Mouse (Mus musculus) limb, embryonic 14.5 days (tissue): ENCODE results near the gene Skor1. TPM values are rescaled to one million over a fixed set of nuclear protein-coding genes. Genes with fewer than 3 reads are reported as not detected.

ENCODE experiments used
- ATAC-seq: fragments of 200-750 bp; cut with Nextera tagmentation; 2 replicates; pipeline ENCODE4 v1.8.0; 2017; ENCODE audit warnings: low read depth, moderate number of reproducible peaks, moderate TSS enrichment; ENCODE audit not compliant: low FRiP score
- DNase-seq: peaks from one replicate; pipeline ENCODE4 v3.0.0-alpha.2; 2015; ENCODE audit warnings: low spot score
- H3K27ac ChIP-seq: fragments of 300-500 bp; sonication (generic); replicated peaks from 2 replicates; pipeline ENCODE4 v1.5.1; 2014; ENCODE audit warnings: low read depth, mild to moderate bottlenecking, low read length, moderate library complexity, mixed read lengths
- H3K27me3 ChIP-seq: fragments of 300-500 bp; sonication (generic); 2 replicates; pipeline ENCODE4 v1.6.1; 2014; ENCODE audit warnings: low read length, mixed read lengths; ENCODE audit not compliant: control insufficient read depth, insufficient read depth
- H3K36me3 ChIP-seq: fragments of 300-500 bp; sonication (generic); 2 replicates; pipeline ENCODE4 v1.6.1; 2014; ENCODE audit warnings: mild to moderate bottlenecking, low read length, moderate library complexity, mixed read lengths; ENCODE audit not compliant: control insufficient read depth, insufficient read depth
- H3K4me1 ChIP-seq: fragments of 300-500 bp; sonication (generic); 2 replicates; pipeline ENCODE4 v1.6.1; 2014; ENCODE audit warnings: antibody characterized with exemption, low read length, mixed read lengths; ENCODE audit not compliant: control insufficient read depth, insufficient read depth
- H3K4me2 ChIP-seq: fragments of 300-500 bp; sonication (generic); replicated peaks from 2 replicates; pipeline ENCODE4 v1.6.1; 2014; ENCODE audit warnings: low read depth, mild to moderate bottlenecking, low read length, moderate library complexity; ENCODE audit not compliant: severe bottlenecking
- H3K4me3 ChIP-seq: fragments of 300-500 bp; sonication (generic); replicated peaks from 2 replicates; pipeline ENCODE4 v1.5.1; 2014; ENCODE audit warnings: low read length
- H3K9ac ChIP-seq: fragments of 300-500 bp; sonication (generic); 2 replicates; pipeline ENCODE4 v1.6.1; 2014; ENCODE audit warnings: mild to moderate bottlenecking, low read depth, low read length, moderate library complexity; ENCODE audit not compliant: severe bottlenecking
- H3K9me3 ChIP-seq: fragments of 300-500 bp; sonication (generic); 2 replicates; pipeline ENCODE4 v1.6.1; 2016; ENCODE audit warnings: low read length; ENCODE audit not compliant: control insufficient read depth
- POLR2A ChIP-seq: fragments of 200-500 bp; IDR thresholded peaks from 2 replicates; pipeline ENCODE4 v1.8.0; 2012; ENCODE audit warnings: inconsistent platforms, mild to moderate bottlenecking, moderate library complexity, borderline replicate concordance; ENCODE audit not compliant: insufficient read depth, insufficient read length; ENCODE audit errors: extremely low read depth
- whole genome bisulfite sequencing: fragments of 180-500 bp; shearing (Covaris S2); extraction: QIAGEN DNeasy Blood & Tissue Kit; methylation state at CpG from one replicate; pipeline ENCODE4 v1.1.7; 2014; 5-methylcytosine and 5-hydroxymethylcytosine counted together
- polyA plus RNA-seq, 2 experiments: library from polyadenylated mRNA; depleted of rRNA in 1 of 2; stranded (reverse) in 1 of 2; unstranded in 1 of 2; fragments of >200 nt; fragmentation: Nextera tagmentation in 1 of 2; extraction: Ambion mirVana in 1 of 2; gene quantifications; 2 replicates each; pipeline versions ENCODE4 v1.2.1 to v1.2.3; 2012 to 2014

Skor1 gene
- polyA plus RNA-seq, 2 experiments = 0.11 TPM; not detected in 1

- Histone ChIP-seq H3K27ac (no peak overlapping the region), H3K27me3 (peaks cover 95% of the 10 kb centered on the region), H3K4me1 (peaks cover 22% of the 10 kb centered on the region), H3K9me3 (no peaks in the 10 kb centered on the region), H3K9ac (no peak overlapping the region), H3K36me3 (no peaks in the 10 kb centered on the region), H3K4me2 (peak overlapping the region; percentile 87), H3K4me3 (peak overlapping the region; percentile 45)
- no peak for DNase-seq
- TF ChIP-seq POLR2A = no peak
- 1% methylated on average over 20 of the region's 20 CpGs for WGBS
- no peak for ATAC-seq
These were observed 608 bp upstream of the Skor1 start for GRCm38 (mm10) chr9:63149372-63149766.

DNA sequence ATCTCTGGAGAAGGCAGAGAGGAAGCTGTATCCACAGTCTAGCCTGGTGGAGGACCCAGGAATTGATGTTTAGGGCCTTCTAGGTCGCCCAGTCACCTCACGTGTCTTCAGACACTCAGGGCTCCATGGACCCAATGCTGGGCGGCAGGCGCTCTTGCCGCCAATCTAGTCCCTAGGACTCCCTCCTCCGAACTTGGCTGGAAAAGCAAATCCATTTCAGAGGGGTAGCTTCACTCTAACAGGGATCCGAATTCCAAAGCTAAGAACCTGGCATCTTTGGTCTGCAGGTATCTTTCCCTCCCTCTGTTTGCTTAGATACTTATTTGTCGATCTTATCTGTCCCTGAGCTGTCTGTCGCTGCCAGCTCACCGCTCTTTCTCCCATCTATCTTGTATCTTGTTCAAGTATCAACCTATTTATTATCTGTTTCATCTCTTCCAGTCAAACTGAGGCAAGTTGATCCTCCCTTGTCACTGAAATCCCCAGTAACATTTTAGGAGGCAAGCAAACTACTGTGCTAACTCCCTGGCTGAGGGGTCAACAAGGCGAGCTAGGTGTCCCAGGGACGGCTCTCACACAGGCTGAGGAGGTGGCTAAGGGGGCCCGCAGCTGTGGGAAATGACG, 863 bp downstream of the Skor1 start:
- no peak for TF ChIP-seq POLR2A
- no peak for DNase-seq
- H3K4me2 ChIP-seq = no peak overlapping the region

GRCm38 (mm10) chr9:63147296-63147695, 1.5 kb downstream of the Skor1 start:
- TF ChIP-seq POLR2A = no peak
- WGBS = 2% methylated on average over 9 of the region's 9 CpGs
- Histone ChIP-seq H3K4me1 (peaks cover 25% of the 10 kb centered on the region), H3K4me2 (peak overlapping the region; percentile 35), H3K27ac (no peak overlapping the region), H3K9ac (no peak overlapping the region), H3K27me3 (peaks cover 100% of the 10 kb centered on the region), H3K36me3 (no peaks in the 10 kb centered on the region), H3K9me3 (no peaks in the 10 kb centered on the region), H3K4me3 (no peak overlapping the region; the same call in 1 of the 2 replicates)
- DNase-seq (no peak), ATAC-seq (no peak)

More for the DNA sequence above, 863 bp downstream of the Skor1 start:
- Histone ChIP-seq H3K9ac (no peak overlapping the region), H3K4me1 (peaks cover 25% of the 10 kb centered on the region), H3K27ac (no peak overlapping the region), H3K27me3 (peaks cover 100% of the 10 kb centered on the region), H3K36me3 (no peaks in the 10 kb centered on the region), H3K4me3 (no peak overlapping the region), H3K9me3 (no peaks in the 10 kb centered on the region)
- no peak for ATAC-seq
- 1% methylated on average over 14 of the region's 14 CpGs for WGBS

DNA sequence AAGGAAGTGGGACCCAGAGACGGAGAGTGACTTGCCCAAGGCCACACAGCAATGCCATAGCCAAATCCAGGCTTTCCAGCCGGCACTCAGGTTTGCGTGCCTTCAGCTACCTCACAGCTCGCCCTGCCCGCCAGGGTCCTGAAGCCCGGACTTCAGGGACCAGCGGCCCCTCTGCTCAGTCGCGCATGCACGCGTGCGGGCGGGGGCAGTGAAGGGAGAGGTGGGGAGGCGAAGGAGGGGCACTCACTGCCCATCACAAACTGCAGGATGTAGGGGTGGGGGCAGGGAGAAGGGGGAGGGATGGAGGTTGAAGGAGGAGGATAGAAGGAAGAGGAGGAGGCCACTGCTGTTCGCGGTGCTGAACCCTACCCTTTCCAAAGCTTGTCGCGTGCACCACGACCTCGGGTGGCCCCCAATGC, 1.9 kb downstream of the Skor1 start:
- Histone ChIP-seq H3K9ac (no peak overlapping the region), H3K27me3 (peaks cover 100% of the 10 kb centered on the region), H3K4me1 (peaks cover 25% of the 10 kb centered on the region), H3K4me2 (peak overlapping the region; percentile 35), H3K27ac (no peak overlapping the region), H3K4me3 (peak overlapping the region; percentile 23), H3K36me3 (no peaks in the 10 kb centered on the region), H3K9me3 (no peaks in the 10 kb centered on the region)
- DNase-seq (no peak), ATAC-seq (no peak)
- 2% methylated on average over 19 of the region's 20 CpGs for WGBS
- no peak for TF ChIP-seq POLR2A

GRCm38 (mm10) chr9:63146126-63146855, 2.5 kb downstream of the Skor1 start:
- H3K27ac ChIP-seq = no peak overlapping the region
- ATAC-seq = no peak
- H3K4me3 ChIP-seq = peak overlapping the region; percentile 23
- peaks cover 25% of the 10 kb centered on the region for H3K4me1 ChIP-seq
- peaks cover 100% of the 10 kb centered on the region for H3K27me3 ChIP-seq
- no peak for DNase-seq
- 2% methylated on average over 46 of the region's 46 CpGs for WGBS
- H3K36me3 ChIP-seq = no peaks in the 10 kb centered on the region
- no peak overlapping the region for H3K9ac ChIP-seq
- TF ChIP-seq POLR2A = no peak
- H3K4me2 ChIP-seq = peak overlapping the region; percentile 35
- H3K9me3 ChIP-seq = no peaks in the 10 kb centered on the region
